Mouse (Mus musculus) c-Kit-positive CD71-positive TER-119-negative erythroid progenitor cells, embryonic 14.5 days (primary cell): Measurements from ENCODE around the gene Mpl.

Experiments used
- DNase-seq: peaks from one replicate; pipeline ENCODE4 v3.0.0-alpha.2; 2013; ENCODE audit warnings: low read depth

Gene Mpl

GRCm38 (mm10) chr4:118457345-118457975 lies at the start of gene Mpl:
Gene Mpl (minus strand): TSS chr4:118457513.
- DNase-seq = no peak

GRCm38 (mm10) chr4:118505551-118505950 lies 48.2 kb upstream of the Mpl start:
- no peak for DNase-seq

GRCm38 (mm10) chr4:118500792-118501191 lies 43.5 kb upstream of the Mpl start:
- no peak for DNase-seq

- no peak for DNase-seq
These were observed 42.9 kb upstream of the Mpl start for GRCm38 (mm10) chr4:118500171-118500724.

GRCm38 (mm10) chr4:118490461-118490860 lies 33.1 kb upstream of the Mpl start:
- DNase-seq = no peak

GRCm38 (mm10) chr4:118489717-118490132 lies 32.4 kb upstream of the Mpl start, which contains the start of gene Tie1:
Gene Tie1 (minus strand): TSS chr4:118490061.
- DNase-seq = no peak

GRCm38 (mm10) chr4:118476773-118477530 lies 19.6 kb upstream of the Mpl start:
- no peak for DNase-seq

GRCm38 (mm10) chr4:118472687-118473086 lies 15.4 kb upstream of the Mpl start:
- DNase-seq = no peak

GRCm38 (mm10) chr4:118471281-118471680 lies 14.0 kb upstream of the Mpl start:
- DNase-seq = no peak

- DNase-seq = no peak
These were observed 8.4 kb upstream of the Mpl start for GRCm38 (mm10) chr4:118465697-118466163.

GRCm38 (mm10) chr4:118464956-118465355 lies 7.6 kb upstream of the Mpl start:
- DNase-seq = no peak

GRCm38 (mm10) chr4:118446415-118447153 lies 10.7 kb downstream of the Mpl start:
- no peak for DNase-seq

GRCm38 (mm10) chr4:118445781-118446414 lies 11.4 kb downstream of the Mpl start:
- no peak for DNase-seq

- no peak for DNase-seq
These were observed 12.2 kb downstream of the Mpl start for GRCm38 (mm10) chr4:118445088-118445487.

- DNase-seq = no peak
These were observed 19.5 kb downstream of the Mpl start for GRCm38 (mm10) chr4:118437829-118438253.

- DNase-seq = peak; percentile 94
These were observed 20.3 kb downstream of the Mpl start, which contains the start of gene Cdc20 for GRCm38 (mm10) chr4:118436820-118437603. Gene Cdc20 (minus strand): TSS chr4:118437352.

GRCm38 (mm10) chr4:118432332-118432731 lies 25.0 kb downstream of the Mpl start:
- no peak for DNase-seq

- DNase-seq = no peak
These were observed 28.0 kb downstream of the Mpl start for GRCm38 (mm10) chr4:118429215-118429895.

GRCm38 (mm10) chr4:118428531-118429214 lies 28.6 kb downstream of the Mpl start:
- no peak for DNase-seq
